Mouse (Mus musculus): ENCODE data around the gene Cdh13.

DNA sequence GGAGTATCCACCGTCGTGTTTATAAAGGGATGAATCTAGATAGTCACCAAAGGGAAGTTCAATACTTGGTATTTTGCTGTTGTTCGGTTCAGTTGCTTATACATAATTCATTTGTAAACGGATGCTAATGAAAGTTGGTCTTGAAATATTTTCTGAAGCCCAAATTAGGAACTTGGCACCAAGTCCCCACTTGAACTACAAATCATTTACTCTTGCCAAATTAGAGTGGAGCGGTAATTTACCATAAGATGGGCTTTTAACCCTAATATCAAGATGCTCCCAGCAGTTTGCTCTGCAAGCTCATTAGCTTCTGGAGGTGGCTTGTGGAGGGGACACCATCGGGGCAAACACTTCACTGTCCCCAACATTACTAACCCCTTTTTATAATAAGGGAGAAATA, 164.5 kb downstream of the Cdh13 start:
- TF ChIP-seq POLR2A (IDR thresholded peaks at IDR 0.05; ENCODE audit: control insufficient read depth, low read depth, low read length) = no peak
- TF ChIP-seq CTCF (IDR thresholded peaks at IDR 0.05; ENCODE audit: control insufficient read depth, insufficient read depth, insufficient replicate concordance, low read depth, low read length) = no peak
